Mouse (Mus musculus): Measurements from ENCODE around the gene Nectin3. TPM values are rescaled to one million over a fixed set of nuclear protein-coding genes. Genes with fewer than 3 reads are reported as not detected.

Nectin3 gene
- 2.9 and 3.8 TPM in 2 replicates for total RNA-seq (2017)

DNA sequence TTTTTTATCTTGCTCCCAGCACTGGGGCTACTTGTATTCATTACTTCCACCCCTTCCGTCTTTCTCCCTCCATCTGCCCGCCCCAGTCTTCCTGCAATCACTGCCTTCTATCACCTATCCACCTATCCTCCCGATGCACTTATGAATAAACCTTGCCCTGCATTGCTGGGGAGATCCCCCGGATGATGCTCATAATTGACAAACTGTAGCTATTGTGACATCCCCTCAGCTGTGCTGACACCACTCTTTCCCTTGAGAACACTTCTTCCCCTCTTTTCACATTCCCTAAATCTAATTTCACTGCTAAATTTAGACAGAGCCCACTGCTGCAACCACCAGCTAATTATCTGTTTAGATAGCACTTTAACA, at the start of gene Nectin3:
Nectin3 (minus strand) TSS at position 105 of the 369 bp plus-strand sequence.
- ATAC-seq (replicated peaks in 1 of 2; ENCODE audit: insufficient read depth in 1 of 2, low FRiP score in 2 of 2, low TSS enrichment in 1 of 2, low read depth in 1 of 2, poor library complexity in 2 of 2, severe bottlenecking in 2 of 2) = no peak

DNA sequence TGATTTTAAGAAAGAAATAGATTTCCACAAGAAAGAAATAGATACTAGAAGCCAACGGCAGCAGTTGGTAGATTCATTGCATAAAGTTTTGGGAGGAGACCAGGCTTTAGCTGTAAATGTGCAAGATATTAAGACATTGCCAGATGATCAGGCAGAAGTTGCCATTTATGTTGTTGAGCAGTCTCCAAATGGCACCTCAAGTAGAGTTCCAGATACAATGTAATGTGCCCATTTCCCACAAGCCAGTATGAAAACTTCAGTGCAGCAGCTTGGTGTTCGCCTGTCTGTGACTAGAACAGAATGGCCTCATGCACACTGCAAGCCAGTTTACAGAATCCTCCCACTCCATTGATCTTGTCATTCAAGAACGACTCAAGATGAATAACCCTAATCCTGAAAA, 39.8 kb upstream of the Nectin3 start:
- ATAC-seq (replicated peaks in 1 of 2; ENCODE audit: insufficient read depth in 1 of 2, low FRiP score in 2 of 2, low TSS enrichment in 1 of 2, low read depth in 1 of 2, poor library complexity in 2 of 2, severe bottlenecking in 2 of 2) = no peak

DNA sequence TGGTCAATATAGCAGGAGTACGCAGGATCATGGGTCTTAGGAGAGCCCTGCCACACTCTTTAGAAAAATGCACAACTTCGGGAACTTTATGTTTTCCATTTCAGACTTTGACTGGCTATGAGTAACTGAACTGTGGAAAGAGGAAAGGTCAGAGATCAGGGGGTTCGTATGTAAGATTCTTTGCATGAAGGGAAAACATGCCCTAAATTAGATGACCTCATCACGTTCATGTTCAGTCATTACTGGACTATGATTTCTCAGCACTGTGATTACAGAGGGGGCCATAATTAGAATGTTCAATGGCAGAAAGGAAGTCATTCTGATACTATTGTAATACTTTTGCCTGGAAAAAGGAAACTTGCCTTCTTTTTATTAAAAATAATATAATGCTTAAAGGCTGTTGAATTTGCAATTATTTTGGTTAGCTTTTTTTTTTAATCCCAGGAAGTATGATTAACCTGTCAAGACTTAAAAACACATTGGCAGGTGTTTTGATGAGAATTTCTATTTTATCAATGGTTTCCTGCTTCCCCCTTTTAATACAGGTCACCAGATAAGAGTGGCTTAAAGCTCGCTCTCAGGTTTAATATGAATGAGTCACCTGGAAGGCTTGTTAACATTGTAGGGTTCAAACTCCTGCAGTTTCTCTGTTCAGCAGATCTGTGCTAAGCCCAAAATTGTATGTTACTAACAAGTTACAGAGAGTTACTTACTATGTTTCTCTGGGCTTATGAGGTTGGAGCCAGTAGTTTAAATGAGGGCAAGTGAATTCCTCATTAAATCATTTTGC, 34.3 kb upstream of the Nectin3 start:
- no peak for ATAC-seq (replicated peaks in 1 of 2; ENCODE audit: insufficient read depth in 1 of 2, low FRiP score in 2 of 2, low TSS enrichment in 1 of 2, low read depth in 1 of 2, poor library complexity in 2 of 2, severe bottlenecking in 2 of 2)

DNA sequence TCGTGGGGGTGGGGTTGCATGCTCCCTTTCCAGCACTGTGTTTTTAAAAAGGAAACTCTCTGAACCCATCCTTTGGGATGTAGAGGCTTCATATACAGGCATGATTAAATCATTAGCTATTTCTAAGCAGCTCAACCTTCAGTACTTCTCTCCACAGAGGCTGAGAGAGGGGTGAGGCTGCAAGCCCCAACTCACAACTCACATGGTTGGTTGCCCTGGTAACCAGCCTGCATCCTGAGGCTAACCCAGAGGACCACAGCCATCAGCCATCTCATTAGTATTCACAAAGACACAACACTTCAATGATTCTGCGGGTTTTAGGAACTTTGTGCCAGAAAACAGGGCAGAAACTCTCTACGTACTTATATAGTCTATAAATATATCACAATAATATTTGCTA, 32.7 kb upstream of the Nectin3 start:
- ATAC-seq (replicated peaks in 1 of 2; ENCODE audit: insufficient read depth in 1 of 2, low FRiP score in 2 of 2, low TSS enrichment in 1 of 2, low read depth in 1 of 2, poor library complexity in 2 of 2, severe bottlenecking in 2 of 2) = no peak

DNA sequence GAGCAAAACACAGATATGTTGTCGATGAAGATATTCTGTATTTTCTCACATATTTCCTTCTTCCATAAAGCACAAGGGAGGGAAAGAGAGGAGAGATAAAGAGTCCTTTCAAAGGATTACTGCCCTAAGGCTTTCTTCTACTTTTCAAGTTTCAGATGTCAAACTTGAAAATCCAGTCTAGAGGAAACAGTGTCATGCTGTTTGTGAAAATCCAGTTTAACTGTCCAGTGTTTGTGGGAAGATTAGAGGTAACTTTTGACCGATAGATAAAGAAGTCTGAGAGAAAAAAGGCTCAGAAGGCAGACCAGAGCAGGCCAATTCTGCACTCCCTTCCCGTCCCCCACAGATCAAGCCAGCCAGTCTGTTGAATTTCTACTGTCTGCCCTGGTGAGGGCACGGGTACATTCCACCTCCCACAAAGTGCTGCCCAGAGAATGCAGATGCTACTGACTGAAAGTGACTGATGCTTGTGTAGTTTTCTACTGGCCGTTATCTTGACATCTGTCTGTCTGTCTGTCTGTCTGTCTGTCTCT, 22.6 kb upstream of the Nectin3 start:
- ATAC-seq (replicated peaks in 1 of 2; ENCODE audit: insufficient read depth in 1 of 2, low FRiP score in 2 of 2, low TSS enrichment in 1 of 2, low read depth in 1 of 2, poor library complexity in 2 of 2, severe bottlenecking in 2 of 2) = no peak

DNA sequence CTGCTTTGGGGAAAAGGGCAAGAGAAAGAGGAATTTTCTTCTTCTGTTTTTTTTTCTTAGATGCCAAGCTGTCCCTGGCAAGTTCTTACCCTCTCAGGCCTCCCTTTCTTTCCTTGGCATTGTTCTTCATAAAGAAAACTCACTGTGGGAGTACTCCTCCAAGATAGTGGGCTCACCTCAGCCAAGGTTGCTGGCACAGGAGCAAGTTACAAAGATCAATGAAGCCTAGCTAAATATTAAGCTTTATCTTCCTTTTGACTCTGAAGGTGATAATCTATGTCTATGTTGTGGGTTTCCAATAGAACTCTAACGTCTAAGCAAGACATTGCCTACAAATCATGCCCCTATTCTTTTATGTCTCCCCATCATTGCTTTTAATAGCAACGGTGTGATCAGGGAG, 21.3 kb upstream of the Nectin3 start:
- ATAC-seq (replicated peaks in 1 of 2; ENCODE audit: insufficient read depth in 1 of 2, low FRiP score in 2 of 2, low TSS enrichment in 1 of 2, low read depth in 1 of 2, poor library complexity in 2 of 2, severe bottlenecking in 2 of 2) = no peak

DNA sequence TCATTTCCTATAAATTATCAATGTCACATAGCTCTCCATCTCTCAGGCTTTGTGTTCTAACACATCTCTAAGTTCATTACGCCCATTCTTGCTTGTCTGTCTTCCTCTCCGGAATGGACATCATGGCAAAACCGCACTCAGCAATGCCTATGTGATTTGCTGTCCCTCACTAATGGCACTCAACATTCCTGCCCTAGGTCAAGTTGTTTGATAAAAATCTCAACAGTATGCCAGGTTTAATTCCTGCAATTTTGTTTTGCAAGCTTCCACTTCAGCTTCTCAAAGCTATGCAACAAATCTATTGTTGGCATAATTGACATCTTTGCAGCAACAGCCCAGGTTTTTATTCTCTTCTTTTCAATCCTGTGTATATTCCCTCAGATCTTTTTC, 9.6 kb upstream of the Nectin3 start:
- ATAC-seq (replicated peaks in 1 of 2; ENCODE audit: insufficient read depth in 1 of 2, low FRiP score in 2 of 2, low TSS enrichment in 1 of 2, low read depth in 1 of 2, poor library complexity in 2 of 2, severe bottlenecking in 2 of 2) = no peak

DNA sequence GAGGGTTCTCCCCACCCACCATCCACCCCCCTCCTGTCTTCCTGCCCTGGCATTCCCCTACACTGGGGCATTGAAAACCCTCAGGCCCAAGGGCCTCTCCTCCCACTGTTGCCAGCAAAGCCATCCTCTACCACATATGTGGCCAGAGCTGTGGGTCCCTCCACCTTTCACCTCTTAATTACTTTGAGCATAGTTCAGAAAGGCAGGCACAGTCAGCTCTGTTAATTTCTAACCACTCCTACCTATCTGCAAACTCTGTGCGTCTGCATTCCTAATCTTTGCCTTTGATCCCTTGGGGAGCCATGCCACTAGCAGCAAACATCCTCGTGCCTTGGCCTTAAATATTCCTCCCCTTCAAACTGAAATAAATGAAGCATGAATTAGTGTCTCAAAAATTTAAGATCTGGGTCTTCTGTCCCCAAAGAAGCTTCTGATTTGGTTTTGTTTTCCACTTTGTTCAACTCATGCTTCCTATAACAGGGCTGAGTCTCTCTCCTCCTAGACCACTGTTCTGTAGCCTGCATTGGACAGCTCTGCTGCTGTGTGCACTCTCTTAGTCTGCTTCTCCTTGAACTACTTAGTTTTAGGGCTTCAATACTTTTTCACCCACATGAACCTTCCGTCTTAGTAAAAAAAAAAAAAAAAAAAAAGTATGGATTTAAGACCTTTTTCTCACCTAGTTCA, 9.1 kb upstream of the Nectin3 start:
- ATAC-seq (replicated peaks in 1 of 2; ENCODE audit: insufficient read depth in 1 of 2, low FRiP score in 2 of 2, low TSS enrichment in 1 of 2, low read depth in 1 of 2, poor library complexity in 2 of 2, severe bottlenecking in 2 of 2) = no peak

DNA sequence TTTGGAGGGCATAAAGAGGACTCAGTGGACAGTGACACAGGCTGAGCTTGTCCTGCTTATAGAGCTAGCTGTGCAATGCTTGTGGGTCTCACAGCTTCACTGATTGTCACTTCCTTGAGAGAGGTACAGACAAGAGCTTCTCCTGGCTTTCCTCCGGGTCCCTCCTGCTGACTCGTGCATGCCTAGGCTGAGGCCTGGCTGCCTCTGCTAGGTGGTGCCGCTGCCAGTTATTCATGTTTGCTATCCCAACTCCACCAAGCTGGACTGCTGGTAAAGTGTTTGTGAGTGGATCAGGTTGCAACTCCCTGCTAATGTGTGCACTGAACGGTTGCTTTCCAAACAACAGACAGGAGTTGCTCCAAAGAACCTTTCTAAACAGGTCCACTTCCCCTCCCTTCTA, 5.7 kb upstream of the Nectin3 start:
- no peak for ATAC-seq (replicated peaks in 1 of 2; ENCODE audit: insufficient read depth in 1 of 2, low FRiP score in 2 of 2, low TSS enrichment in 1 of 2, low read depth in 1 of 2, poor library complexity in 2 of 2, severe bottlenecking in 2 of 2)

DNA sequence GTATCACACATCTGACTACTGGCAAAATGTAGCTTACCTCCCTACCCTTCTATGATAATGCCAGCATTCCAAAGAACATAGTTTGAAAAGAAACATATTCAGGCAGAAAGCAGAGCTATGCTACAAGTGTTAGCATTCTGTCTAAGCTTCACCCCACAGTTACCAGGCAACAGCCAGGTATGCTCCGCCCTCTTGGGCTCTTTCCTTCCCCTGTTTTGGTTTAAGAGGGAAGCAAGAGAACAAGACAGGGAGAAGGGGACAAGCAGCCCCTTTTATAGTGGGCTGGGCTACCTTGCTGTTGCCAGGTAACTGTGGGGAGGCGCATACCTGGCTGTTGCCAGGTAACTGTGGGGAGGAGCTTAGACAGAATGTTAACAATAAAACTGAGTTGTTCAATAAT, 4.0 kb upstream of the Nectin3 start:
- no peak for ATAC-seq (replicated peaks in 1 of 2; ENCODE audit: insufficient read depth in 1 of 2, low FRiP score in 2 of 2, low TSS enrichment in 1 of 2, low read depth in 1 of 2, poor library complexity in 2 of 2, severe bottlenecking in 2 of 2)

DNA sequence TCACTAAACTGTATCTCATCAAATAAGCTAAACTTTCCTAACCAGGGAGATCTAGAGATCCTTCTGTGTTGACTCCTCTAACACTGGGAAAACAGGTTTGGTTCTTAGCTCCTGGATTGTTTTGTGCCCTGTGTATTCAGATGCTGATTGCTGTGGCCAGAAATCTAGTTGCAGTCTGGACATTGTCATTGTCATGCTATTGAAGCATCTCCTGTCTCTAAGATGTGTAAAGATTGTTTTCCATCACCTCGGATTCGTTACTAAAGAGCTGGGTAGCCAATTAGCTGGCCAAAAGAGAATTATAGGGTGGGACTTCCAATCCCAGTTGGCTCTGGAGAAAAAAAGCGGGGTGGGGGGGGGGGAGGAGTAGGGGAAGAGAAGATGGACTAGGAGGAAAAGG, 2.4 kb upstream of the Nectin3 start:
- no peak for ATAC-seq (replicated peaks in 1 of 2; ENCODE audit: insufficient read depth in 1 of 2, low FRiP score in 2 of 2, low TSS enrichment in 1 of 2, low read depth in 1 of 2, poor library complexity in 2 of 2, severe bottlenecking in 2 of 2)

DNA sequence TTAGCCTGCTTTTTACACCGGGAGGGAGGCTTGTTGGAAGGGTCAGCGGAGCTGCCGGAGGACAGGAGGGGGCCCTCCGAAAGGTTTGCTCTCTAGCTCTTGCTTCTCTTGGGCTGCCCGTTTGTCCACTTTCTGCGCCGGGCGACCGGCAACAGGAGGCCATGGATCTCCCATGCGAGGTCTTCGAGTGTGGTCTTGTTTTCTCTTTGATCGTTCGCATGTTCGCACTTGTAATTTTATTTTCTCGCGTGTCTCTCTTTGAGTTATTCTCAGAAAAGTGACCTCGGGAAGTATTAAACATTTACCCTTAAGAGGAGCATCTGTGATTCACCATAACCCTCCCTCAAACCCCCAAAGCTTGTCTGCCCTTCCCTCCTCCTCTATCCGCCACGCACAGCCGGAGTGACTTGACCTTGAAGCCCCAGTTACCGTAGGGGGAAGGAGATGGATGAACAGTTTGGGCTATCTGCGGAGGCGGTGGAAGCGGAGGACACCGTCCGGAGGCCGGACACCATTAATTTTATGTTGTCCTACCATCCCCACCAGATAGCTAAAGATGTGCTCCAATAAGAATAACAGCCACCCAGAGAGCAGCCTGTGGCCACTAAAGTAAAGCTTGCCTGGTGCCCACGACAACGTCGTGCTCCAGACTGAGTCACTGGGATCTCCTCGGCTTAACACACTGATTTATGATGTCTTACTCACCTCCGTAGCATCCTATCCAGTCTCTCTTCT, 472 bp downstream of the Nectin3 start:
- ATAC-seq (replicated peaks in 1 of 2; ENCODE audit: insufficient read depth in 1 of 2, low FRiP score in 2 of 2, low TSS enrichment in 1 of 2, low read depth in 1 of 2, poor library complexity in 2 of 2, severe bottlenecking in 2 of 2) = peak; percentile 21 to 34; a peak in 2 of 4 replicates

DNA sequence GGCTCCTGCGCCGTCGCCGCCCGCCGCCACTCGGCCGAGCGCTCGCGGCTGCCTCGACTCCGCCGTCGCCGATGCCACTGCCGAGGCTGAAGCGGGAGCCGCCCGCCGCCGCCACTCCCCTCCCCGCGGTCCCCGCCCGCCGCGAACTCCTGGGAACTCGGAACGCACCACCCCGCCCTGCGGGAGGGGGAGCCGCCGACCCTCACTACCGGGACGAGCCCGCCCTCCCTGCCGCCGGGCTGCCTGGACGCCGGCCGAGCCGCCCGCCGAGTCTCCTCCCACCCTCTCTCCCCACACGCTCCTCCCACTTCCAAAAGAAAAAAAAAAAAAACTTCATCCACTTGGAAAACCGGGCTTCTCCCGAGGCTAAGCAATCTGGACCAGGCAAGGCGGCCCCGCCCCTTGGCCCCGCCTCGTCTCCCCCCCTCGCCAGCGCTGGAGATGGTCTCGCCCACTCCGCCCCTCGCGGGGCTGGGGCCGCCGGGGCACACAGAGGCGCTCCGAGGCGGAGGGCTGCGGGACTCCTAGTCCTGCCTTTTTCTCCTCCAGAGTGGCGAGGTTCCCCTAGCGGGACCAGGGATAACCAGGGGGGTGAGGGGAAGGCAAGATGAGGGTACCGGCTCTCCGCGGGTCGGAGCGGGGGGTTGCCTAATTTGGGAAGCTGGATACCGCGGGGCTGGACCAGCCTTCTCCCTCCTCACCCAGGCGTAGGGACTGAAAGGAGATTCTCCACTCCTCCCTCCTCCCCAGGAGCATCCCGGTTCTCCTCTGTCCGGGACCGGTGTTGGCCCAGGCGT, 1.2 kb downstream of the Nectin3 start:
- peak; percentile 64 to 73 for ATAC-seq (replicated peaks in 1 of 2; ENCODE audit: insufficient read depth in 1 of 2, low FRiP score in 2 of 2, low TSS enrichment in 1 of 2, low read depth in 1 of 2, poor library complexity in 2 of 2, severe bottlenecking in 2 of 2)

DNA sequence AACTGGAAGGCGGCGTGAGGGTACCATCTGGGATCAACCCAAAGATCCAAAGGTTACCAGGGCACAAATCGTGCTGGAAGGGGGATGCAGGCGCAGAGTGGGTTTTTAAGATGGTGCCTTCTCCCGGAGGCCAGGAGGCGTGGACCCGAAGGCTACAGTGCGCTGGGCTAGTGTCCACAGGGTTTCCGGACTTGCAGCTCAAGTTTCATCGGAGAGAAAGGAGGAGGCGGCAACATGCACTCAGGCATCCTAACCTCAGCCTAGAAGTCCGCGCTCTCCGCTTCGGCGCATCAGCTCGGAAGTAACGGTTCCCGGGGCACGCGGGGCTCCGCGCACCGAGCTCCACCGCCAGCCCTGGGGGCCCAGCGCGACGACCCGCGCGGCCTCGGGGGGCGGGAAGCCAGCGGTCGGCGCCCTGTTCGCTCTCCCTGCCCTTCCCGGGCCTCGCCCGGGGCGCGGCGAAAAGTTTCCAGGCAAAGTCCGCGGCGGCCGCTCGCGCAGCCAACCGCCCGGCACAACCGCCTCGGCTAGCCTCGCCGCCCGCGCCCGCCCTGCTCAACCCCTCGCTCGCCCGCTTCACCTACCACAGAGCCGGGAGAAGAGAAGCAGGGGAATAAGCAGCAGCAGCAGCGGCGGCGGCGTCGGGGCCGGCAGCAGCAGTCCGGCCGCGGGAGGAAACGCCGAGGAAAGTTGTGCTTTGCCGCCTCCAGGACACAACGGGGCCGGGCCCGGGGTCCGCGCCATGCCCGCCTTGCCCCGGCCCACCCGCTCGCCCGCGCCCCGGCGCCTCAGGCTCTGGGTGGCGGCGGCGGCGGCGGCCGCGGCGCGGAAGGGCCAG, 2.1 kb downstream of the Nectin3 start:
- ATAC-seq (replicated peaks in 1 of 2; ENCODE audit: insufficient read depth in 1 of 2, low FRiP score in 2 of 2, low TSS enrichment in 1 of 2, low read depth in 1 of 2, poor library complexity in 2 of 2, severe bottlenecking in 2 of 2) = peak; percentile 16 to 30

DNA sequence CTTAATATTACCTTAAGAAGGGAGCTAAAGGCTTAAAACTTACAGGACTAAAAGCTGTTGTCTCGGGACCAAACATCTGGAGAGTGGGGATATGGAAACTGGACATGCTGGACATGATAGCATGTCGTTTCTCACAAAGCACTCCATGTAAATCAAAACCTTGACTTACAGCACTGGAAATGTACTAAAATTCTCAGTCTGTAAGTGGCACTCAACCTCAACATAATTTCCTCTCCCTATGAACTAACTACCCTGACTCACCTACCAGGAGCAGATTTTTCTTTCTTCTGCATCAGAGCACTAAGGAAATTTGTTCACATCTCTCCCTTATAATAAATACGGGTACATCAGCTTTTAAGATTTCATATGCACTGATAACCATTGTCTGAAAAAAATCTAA, 3.1 kb downstream of the Nectin3 start:
- no peak for ATAC-seq (replicated peaks in 1 of 2; ENCODE audit: insufficient read depth in 1 of 2, low FRiP score in 2 of 2, low TSS enrichment in 1 of 2, low read depth in 1 of 2, poor library complexity in 2 of 2, severe bottlenecking in 2 of 2)

DNA sequence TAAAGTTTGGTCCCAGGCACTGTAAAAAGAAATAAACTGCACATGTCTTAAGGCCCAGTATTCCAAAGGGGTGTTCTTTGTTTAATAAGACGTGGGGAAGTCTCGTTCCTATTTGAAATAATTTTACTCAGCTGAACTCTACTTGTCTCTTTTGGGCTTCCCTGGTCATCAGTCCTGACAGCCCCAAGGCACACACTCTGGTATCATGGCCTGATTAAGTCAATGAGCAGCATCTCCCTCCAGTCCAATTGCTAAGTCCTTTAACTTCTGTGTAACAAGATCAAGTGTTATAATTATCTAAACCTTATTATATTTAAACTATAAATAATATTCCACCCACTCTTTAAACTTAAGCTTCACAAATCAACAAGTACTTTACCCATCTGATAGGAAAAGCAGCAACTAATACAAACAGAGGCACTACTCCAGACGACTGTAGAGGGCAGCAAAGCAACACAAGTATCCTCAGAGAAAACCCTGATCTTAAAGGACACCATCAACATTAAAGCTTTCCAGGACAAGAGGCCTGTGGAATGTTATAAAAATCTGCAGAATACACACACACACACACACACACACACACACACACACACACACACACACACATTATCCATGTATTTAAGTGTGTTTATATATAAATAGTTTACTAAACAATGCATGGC, 10.8 kb downstream of the Nectin3 start:
- peak; percentile 73 to 87 for ATAC-seq (replicated peaks in 1 of 2; ENCODE audit: insufficient read depth in 1 of 2, low FRiP score in 2 of 2, low TSS enrichment in 1 of 2, low read depth in 1 of 2, poor library complexity in 2 of 2, severe bottlenecking in 2 of 2)
